Mouse (Mus musculus) G1E (cell line): Measurements from ENCODE around the gene Bpifa6. TPM values are rescaled to one million over a fixed set of nuclear protein-coding genes. Genes with fewer than 3 reads are reported as not detected.

Source experiments
- ATAC-seq: 2 replicates; pipeline ENCODE4 v1.8.0; 2016; ENCODE audit warnings: mild to moderate bottlenecking; ENCODE audit not compliant: insufficient number of reproducible peaks, poor library complexity, low FRiP score, severe bottlenecking; ENCODE audit errors: extremely low read depth
- DNase-seq: peaks from one replicate; pipeline ENCODE4 v3.0.0; 2012; ENCODE audit warnings: low spot score
- H3K27me3 ChIP-seq: 2 replicates; pipeline ENCODE4 v1.6.1; 2012; ENCODE audit warnings: mild to moderate bottlenecking, low read length, inconsistent platforms; ENCODE audit not compliant: insufficient read depth
- H3K36me3 ChIP-seq: replicated peaks from 2 replicates; pipeline ENCODE3; 2012; ENCODE audit warnings: mild to moderate bottlenecking, inconsistent platforms
- H3K4me1 ChIP-seq: 2 replicates; pipeline ENCODE4 v1.6.1; 2012; ENCODE audit warnings: low read depth, low read length, inconsistent platforms, mixed read lengths; ENCODE audit not compliant: insufficient read depth
- H3K4me3 ChIP-seq: 2 replicates; pipeline ENCODE4 v1.5.1; 2012; ENCODE audit warnings: low read depth, mild to moderate bottlenecking, inconsistent platforms, low read length, moderate library complexity, mixed read lengths
- H3K9me3 ChIP-seq: replicated peaks from 2 replicates; pipeline ENCODE4 v1.6.1; 2012; ENCODE audit warnings: inconsistent platforms
- CTCF ChIP-seq: IDR thresholded peaks from 2 replicates; pipeline ENCODE4 v1.5.1; 2012; ENCODE audit warnings: low read depth, low read length, inconsistent platforms, mixed read lengths
- GATA1 ChIP-seq: IDR thresholded peaks from 2 replicates; pipeline ENCODE4 v1.6.1; 2012; ENCODE audit warnings: borderline replicate concordance, low read length, inconsistent platforms, mixed read lengths
- GATA2 ChIP-seq: IDR thresholded peaks from 2 replicates; pipeline ENCODE4 v1.6.1; 2012; ENCODE audit warnings: low read depth, low read length, inconsistent platforms, borderline replicate concordance
- POLR2AphosphoS5 ChIP-seq: IDR thresholded peaks from 2 replicates; pipeline ENCODE4 v1.6.1; 2012; ENCODE audit warnings: low read depth, low read length, inconsistent platforms; ENCODE audit not compliant: insufficient replicate concordance
- TAL1 ChIP-seq: conservative IDR thresholded peaks from 2 replicates; pipeline ENCODE4 v1.6.1; 2012; ENCODE audit warnings: low read depth, low read length, inconsistent platforms, mixed read lengths
- polyA plus RNA-seq: library from polyadenylated mRNA; stranded (reverse); fragments of >175 nt; gene quantifications from 2 replicates; pipeline ENCODE4 v1.2.3, GENCODE M21; 2012
- total RNA-seq, 2 experiments: library from RNA; stranded (forward) in 1 of 2; stranded (reverse) in 1 of 2; fragments of 200-1000 nt in 1 of 2; fragments of >200 nt in 1 of 2; fragmentation: Nextera tagmentation in 1 of 2; gene quantifications; 2 replicates each; pipeline ENCODE4 v1.2.3; 2014 to 2017

Bpifa6 gene
- total and polyA plus RNA-seq, 3 experiments = not detected

DNA sequence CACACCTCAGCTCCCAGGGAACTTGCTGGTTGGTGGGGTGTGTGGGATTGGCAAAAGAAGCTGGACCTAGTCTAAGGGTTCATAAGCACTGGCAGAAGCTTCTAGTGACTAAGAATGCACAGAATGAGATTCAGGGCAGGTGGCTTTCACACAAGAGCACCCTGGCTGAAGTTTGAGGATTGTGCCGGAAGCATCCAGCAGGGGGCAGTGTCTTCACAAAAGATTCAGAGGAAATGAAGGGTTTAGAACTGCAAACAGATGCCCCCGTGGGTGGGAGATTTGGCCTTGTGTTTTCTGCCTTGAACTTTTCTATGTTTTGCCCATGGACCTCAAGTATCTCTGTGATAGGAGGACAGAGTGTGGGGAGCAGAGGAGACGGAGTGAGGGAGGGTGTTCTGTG is 31.2 kb upstream of the Bpifa6 start:
- ATAC-seq = no peak
- peaks cover 5% of the 10 kb centered on the region for H3K4me1 ChIP-seq
- TF ChIP-seq GATA1 = no peak
- TF ChIP-seq CTCF = peak; percentile 62; the same call in 1 of the 2 replicates
- TF ChIP-seq TAL1 = no peak
- TF ChIP-seq GATA2 = no peak
- DNase-seq = peak; percentile 34
- peaks cover 12% of the 10 kb centered on the region; the same call in 1 of the 2 replicates for H3K27me3 ChIP-seq
- no peak overlapping the region for H3K4me3 ChIP-seq
- H3K9me3 ChIP-seq = no peaks in the 10 kb centered on the region
- no peaks in the 10 kb centered on the region for H3K36me3 ChIP-seq

DNA sequence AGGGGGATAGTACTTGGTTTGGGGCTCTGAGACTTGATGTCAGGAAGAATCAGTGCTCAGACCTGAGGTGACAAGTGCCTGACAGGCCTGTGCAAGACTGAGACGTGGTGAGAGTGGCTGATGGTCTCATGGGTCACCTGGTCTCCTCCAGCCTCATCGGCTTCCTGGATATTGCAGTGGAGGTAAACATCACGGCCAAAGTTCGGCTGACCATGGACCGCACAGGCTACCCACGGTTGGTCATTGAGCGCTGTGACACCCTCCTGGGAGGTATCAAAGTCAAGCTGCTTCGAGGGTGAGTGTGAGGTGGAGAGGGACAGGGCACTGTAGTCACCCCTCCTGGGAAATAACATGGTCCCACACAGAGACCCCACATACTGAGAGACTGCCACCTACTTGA is 30.2 kb upstream of the Bpifa6 start:
- Histone ChIP-seq H3K4me1 (no peaks in the 10 kb centered on the region), H3K36me3 (no peaks in the 10 kb centered on the region), H3K27me3 (peaks cover 17% of the 10 kb centered on the region; the same call in 1 of the 2 replicates), H3K9me3 (no peaks in the 10 kb centered on the region), H3K4me3 (no peak overlapping the region)
- DNase-seq (no peak), ATAC-seq (no peak)
- TF ChIP-seq GATA1 (no peak), POLR2AphosphoS5 (no peak)

DNA sequence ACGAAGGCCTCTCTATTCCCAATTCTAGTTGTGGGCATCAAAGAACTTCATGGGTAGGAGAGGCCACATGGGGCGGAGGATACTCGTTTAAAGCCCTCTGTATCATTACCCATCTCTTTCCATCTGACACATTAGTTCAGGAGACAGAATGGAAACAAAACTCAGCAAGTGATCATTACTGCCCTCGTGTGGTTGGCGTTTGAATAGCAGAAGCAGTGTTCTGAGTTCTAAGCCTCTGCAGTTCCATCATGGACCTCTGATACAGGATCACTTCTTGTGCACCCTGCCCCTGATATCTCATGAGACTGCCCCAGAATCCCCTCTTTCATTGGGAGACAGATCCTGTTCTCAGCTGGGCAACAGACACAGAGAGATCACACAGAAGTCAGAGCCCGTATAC is 21.8 kb upstream of the Bpifa6 start:
- H3K4me1 ChIP-seq = peaks cover 3% of the 10 kb centered on the region
- H3K36me3 ChIP-seq = no peaks in the 10 kb centered on the region
- peak; percentile 78; the same call in 1 of the 2 replicates for TF ChIP-seq CTCF
- TF ChIP-seq GATA1 = no peak
- DNase-seq = peak; percentile 24
- no peak overlapping the region for H3K4me3 ChIP-seq
- ATAC-seq = no peak
- no peaks in the 10 kb centered on the region for H3K9me3 ChIP-seq
- H3K27me3 ChIP-seq = peaks cover 9% of the 10 kb centered on the region; the same call in 1 of the 2 replicates

DNA sequence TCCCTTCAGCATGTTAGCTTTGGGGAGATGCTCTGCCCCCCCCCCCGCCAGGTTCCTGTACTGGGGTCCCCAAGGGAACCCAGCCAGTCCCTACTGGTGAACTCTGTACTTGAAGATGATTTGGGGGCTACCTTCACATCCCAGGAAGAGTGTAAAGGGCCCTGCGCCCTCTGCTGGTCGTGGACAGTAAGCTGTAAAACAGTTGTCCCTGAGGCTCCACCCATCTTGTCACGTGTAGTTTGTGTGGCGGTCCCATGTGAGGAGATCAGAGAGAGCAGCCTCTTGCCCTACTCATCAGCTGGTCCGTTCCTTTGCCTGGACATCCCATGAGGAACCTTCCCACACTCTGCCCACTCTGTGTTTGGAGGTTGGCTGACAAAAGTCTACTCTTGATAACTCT is 20.9 kb upstream of the Bpifa6 start:
- DNase-seq = no peak
- ATAC-seq = no peak
- H3K36me3 ChIP-seq = no peaks in the 10 kb centered on the region
- peaks cover 3% of the 10 kb centered on the region for H3K4me1 ChIP-seq
- H3K27me3 ChIP-seq = peaks cover 9% of the 10 kb centered on the region; the same call in 1 of the 2 replicates
- H3K4me3 ChIP-seq = no peak overlapping the region
- TF ChIP-seq CTCF (peak; percentile 39; the same call in 1 of the 2 replicates), POLR2AphosphoS5 (no peak)
- H3K9me3 ChIP-seq = no peaks in the 10 kb centered on the region

DNA sequence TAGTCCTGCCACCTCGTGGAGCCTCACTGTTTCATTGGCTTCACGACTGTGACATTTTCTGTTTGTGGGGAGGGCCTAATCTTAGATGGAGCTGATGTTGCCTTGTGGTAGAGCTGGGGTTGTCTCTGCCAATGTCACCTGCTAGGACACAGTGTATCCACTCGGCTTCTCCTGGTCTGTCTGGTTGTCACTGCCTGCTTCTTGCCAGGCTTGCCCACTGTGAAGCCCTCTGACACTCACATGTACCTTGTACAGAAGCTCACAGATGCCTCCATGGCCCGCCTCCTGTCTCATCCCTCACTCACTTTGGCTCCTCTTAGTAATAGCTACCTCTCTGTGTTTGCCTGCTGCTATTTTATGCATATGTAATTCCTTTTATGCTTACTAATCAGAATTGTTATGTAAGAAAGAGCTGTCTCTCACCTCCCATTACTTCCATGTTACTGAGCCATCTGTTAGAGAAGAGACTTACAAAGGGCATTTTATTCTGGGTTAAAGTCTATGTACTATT is 11.9 kb upstream of the Bpifa6 start:
- DNase-seq (no peak), ATAC-seq (no peak)
- Histone ChIP-seq H3K4me3 (no peak overlapping the region), H3K4me1 (no peaks in the 10 kb centered on the region), H3K9me3 (no peaks in the 10 kb centered on the region), H3K27me3 (peaks cover 4% of the 10 kb centered on the region; the same call in 1 of the 2 replicates), H3K36me3 (no peaks in the 10 kb centered on the region)
- no peak for TF ChIP-seq CTCF
- no peak for TF ChIP-seq POLR2AphosphoS5
- no peak for TF ChIP-seq GATA2
- no peak for TF ChIP-seq GATA1
- TF ChIP-seq TAL1 = no peak

DNA sequence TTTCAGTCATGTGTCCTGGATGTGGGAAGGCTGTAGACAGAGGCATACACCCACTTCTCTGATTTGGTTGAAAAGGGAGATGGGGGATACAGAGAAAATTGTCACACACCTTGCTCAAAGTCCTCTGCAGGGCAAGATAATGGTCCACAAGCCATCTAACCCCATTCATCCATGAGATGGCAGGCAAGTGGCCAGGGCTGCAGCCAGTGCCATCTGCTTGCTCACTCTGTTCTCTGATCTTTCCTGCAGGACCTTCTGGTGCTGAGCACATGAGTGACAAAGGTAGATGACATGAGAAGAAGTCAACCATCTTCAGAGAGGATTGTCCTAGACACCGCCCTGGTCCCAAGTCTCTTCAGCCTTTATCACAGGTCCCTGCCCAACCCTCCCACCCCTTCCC is 11.4 kb upstream of the Bpifa6 start:
- Histone ChIP-seq H3K9me3 (no peaks in the 10 kb centered on the region), H3K36me3 (no peaks in the 10 kb centered on the region), H3K4me1 (no peaks in the 10 kb centered on the region), H3K27me3 (peaks cover 4% of the 10 kb centered on the region; the same call in 1 of the 2 replicates), H3K4me3 (no peak overlapping the region)
- ATAC-seq (no peak), DNase-seq (no peak)
- TF ChIP-seq CTCF (no peak), TAL1 (no peak), GATA1 (no peak), POLR2AphosphoS5 (no peak)

DNA sequence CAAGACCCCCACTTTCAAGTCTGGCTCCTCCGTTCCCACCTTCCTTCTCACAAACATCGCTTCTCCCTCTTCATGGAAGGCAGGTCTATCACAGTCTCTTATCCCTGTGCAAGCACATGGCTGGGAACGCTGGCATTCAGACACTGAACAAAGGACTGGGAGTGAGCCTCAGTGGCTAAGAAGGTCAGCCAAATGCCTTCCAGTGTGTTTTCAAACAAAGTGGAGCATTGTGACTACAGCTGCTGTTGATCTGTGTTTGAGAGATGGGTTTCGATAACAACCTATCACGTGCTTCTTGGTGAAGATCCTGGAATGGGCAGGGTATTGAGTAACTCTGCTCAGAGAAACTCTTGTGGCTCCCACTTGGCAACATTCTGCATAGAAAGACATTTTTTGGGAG is 4.5 kb upstream of the Bpifa6 start:
- no peaks in the 10 kb centered on the region for H3K9me3 ChIP-seq
- no peaks in the 10 kb centered on the region; the same call in none of the 2 replicates for H3K27me3 ChIP-seq
- DNase-seq = no peak
- TF ChIP-seq TAL1 = no peak
- TF ChIP-seq POLR2AphosphoS5 = no peak
- TF ChIP-seq GATA2 = no peak
- TF ChIP-seq GATA1 = no peak
- no peak for TF ChIP-seq CTCF
- H3K4me1 ChIP-seq = no peaks in the 10 kb centered on the region
- no peaks in the 10 kb centered on the region for H3K36me3 ChIP-seq
- H3K4me3 ChIP-seq = no peak overlapping the region
- ATAC-seq = no peak
